Mouse (Mus musculus) layer of hippocampus, adult 11-12 months (tissue): ENCODE data around the gene Eif4a1.
"Not testable (repeated sequence)": the region's sequence is repeated elsewhere in the genome, so short reads cannot be mapped to it uniquely, and the experiment has no call there.

Experiments used
- DNase-seq: peaks from one replicate; pipeline ENCODE4 v3.0.0; 2022; ENCODE audit warnings: low spot score

The Eif4a1 gene

DNA sequence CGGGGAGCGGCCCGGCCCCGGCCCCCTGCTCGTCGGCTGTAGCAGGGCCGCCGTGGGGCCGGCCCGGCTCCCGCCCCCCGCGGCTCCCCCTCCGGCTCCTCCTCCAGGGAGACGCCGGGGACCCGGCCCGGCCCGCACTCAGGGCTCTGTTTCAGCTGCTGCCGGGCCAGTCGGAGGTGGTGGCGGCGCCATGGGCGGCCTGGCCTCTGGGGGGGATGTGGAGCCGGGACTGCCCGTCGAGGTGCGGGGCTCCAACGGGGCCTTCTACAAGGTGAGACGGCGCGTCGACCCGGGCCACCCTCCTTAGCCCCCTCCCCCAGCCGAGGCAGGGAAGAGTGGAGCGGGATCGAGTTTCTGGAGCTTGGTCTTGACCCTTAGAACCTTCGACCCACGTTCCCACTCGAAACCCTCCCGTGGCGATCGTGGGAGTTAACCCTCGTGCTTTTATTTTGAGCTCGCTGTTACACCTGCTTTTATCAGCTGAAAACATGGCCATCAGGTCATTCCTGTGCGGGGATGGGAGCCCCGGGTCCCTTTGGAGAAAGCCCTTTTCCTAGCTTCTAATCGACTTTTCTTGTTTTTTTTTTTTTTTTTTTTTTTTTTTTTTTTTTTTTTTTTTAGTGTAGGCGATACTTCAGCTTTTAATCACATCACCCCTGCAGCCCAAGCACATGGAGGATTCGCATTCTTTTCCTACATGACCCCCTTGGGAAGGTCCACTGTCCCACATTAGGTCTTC, 38.9 kb downstream of the Eif4a1 start:
- peak; percentile 46 for DNase-seq

DNA sequence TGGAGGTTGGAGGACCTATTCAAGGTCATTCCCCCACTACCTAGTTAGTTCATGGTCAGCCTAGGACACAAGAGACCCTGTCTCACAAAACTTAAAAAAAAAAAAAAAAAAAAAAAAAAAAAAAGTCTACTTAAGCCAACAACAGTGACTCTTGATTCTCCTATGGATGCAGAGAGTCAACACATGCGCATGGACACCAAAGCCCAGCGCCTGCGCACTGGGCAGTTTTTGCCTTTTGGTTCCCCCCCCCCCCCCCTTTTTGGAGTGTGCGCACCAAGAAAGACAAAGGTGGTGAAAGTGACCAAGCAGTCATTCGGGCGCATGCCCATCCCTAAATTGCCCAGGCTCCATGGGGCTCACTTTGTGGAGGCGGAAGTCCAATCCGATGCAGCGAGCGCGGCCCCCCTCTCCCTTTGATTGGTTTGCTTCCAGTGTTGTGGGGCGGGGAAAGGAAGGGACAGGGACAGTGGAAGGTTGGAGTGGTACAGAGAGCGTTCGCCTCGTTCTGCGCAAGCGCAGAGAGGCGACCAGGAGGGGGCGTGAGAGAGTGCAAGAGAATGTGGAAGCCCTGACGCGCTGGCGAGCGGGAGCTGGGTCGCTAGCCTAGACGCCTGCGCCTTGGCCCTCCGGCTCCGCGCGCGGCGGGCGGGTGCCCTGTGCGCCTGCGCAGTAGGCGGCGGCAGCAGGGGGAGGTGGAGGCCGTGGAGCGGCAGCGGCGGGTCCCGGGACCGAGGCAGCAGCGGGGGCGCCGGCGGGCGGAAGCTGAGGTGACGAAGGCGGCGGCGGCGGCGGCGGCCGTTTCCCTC, 39.7 kb downstream of the Eif4a1 start, which contains the start of gene Fxr2:
Gene Fxr2 (plus strand): TSS at position 707 of the 806 bp plus-strand sequence.
- peak; percentile 100 for DNase-seq

DNA sequence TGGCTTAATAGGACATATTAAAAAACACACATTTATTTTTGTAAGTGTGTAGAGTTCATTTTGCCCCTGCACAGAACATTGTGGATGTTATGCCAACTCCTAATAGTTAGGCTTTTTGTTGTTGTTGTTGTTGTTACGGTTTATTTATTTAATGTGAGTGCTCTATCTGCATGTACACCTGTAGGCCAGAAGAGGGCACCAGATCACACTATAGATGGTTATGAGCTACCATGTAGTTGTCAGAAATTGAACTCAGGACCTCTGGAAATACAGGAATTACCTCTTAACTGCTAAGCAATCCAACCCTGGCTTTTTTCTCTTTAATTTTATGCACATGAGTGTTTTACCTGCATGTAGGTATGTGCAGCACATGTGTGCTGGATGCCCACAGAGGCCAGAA, 42.4 kb downstream of the Eif4a1 start:
- DNase-seq: no peak

DNA sequence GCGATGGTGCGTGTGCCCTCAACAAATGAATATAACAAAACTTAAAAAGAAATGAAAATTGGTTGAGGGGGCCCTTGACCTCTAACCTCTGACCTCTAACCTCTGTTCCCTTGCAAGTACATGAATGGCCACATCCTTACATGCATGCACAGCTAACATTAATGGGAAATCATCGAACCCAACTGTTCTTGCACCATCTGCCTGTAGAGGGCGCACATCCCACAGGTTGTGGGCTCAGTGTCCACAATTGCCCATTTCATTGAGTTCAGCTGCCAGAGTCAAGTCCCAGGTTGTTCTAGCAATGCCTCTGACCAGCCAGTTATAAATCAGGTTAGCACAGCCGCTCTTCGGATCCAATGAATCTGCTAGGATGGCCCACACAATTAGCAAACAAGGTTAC, 43.9 kb downstream of the Eif4a1 start:
- DNase-seq: peak; percentile 82

DNA sequence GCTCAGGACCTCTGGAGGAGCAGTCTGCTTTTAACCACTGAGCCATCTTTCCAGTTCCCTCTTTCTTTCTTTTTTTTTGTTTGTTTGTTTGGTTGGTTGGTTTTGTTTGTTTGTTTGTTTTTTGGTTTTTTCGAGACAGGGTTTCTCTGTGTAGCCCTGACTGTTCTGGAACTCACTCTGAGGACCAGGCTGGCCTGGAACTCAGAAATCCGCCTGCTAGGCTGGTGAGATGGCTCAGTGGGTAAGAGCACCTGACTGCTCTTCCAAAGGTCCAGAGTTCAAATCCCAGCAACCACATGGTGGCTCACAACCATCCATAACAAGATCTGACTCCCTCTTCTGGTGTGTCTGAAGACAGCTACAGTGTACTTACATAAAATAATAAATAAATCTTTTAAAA, 47.9 kb downstream of the Eif4a1 start:
- not testable (repeated sequence) for DNase-seq

DNA sequence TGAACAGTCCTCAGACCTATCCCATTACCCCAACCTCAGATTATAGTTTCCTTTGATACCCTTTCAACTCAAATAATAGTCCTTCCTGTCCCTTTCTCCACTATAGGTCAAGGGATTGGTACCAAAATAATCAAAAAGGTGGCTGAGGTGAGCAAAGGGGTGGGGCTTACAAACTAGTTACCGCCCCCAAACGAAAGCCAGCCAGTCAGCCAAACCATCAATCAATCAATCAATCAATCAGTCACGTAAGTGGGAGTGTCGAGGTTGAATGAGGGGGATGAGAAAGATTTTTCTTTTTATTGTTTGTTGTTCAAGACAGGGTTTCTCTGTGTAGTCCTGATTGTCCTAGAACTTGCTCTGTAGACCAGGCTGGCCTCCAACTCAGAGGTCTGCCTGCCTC, 49.2 kb downstream of the Eif4a1 start:
- DNase-seq: no peak

DNA sequence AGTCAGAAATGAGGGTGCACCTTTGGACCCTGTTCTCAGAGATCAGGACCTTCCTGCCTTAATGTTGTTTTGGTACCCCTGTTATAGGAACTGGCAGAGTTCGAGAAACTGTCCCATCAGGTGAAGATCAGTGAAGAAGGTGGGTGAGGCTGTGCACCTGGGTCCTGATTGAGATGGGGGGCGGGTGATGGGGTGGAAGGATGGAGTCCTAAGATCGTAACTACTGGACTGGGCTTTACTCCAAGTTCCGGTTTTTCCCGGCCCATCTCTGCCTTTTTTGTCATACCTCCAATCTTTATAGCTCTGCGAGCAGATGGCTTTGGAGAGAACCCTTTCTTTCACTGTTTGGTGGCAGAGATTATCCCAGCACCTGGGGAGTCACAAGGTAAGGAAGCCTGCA, 49.8 kb downstream of the Eif4a1 start:
- no peak for DNase-seq

DNA sequence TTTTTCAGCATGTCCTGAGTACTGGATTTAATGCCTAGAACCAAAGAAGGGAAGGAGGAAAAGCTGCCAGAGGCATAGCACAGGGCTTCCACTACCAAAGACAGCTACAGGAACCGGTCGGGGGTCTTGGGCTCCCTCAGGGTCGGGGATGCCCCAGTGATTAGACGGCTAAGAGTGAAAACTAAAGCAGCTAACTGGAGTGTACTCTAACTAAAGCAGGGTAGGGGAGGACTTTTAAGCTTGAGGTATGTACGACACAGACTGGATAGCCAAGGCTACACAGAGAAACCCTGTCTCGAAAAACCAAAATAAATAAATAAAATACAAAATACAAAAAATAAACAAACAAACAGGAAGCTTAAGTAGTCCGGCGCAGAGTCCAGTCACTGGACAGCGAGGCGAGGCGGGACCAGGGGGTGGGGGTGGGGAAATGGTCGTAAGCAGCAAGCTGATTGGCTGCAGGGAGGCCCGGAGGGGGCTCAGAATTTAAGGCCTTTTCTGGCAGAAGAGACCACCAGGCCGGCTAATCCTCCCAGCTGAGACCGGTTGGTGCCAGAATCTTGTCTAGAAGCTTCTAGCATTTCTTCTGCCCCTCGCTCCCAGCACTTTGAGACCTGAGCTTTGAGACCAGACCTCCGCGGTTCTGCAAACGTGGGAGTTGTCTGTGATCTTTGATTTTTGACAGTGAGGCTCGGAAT, 50.5 kb downstream of the Eif4a1 start, which contains the start of gene Sat2:
Gene Sat2 (plus strand): TSS at position 454 of the 698 bp plus-strand sequence.
- DNase-seq: peak; percentile 55

DNA sequence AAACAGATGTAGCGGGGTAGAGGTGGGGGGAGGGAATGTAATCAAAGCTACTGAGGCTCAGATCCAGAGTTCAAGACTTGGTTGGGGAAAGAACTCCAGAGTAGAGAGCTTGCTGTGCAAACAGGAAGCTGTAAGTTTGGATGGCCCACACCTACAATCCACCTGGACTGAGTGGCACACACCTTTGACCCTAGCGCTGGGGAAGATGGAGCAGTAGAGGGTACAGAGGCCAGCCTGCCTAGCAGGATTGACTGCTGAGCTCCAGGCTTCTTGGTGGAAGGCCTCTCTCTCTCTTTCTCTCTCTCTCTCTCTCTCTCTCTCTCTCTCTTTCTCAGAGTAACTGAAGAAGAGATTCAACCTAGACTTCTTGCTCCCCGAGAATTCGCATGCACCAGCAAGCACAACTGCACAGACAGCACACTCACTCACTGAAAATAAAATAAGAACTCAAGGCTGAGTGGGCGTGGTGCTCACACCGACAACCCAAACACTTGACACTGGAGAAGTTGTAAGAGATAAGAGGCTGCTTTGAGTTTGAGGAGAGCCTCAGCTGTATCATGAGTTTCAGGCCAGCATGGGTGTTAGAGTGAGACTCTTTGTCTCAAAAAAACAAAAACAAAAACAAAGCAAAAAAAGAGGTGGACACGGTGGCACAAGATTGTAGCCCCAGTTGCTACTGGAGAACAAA, 51.7 kb downstream of the Eif4a1 start:
- DNase-seq: no peak

DNA sequence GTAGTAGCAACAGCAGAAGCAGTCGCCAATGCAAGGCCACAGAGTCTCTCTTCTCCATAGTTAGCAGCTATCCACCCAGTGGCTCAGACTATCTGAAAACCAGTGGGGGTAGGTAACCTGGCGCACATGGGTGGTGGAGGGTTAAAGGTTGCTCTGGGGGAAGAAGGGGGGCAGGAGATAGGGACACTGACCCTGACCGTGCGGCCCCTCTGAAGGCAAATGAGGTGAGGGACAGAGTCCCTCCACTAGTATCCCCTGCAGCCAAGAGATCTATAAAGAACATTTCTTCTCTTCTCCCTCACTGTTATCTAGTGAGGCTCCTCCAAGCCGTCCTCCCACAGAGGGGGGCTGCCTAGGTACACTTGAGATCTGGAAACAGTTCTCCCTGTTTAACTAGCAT, 54.4 kb downstream of the Eif4a1 start, which contains the start of gene Shbg:
Gene Shbg (minus strand): TSS at position 101 of the 400 bp plus-strand sequence.
- no peak for DNase-seq
